Mouse (Mus musculus): ENCODE results near the gene Myo16. TPM values are rescaled to one million over a fixed set of nuclear protein-coding genes. Genes with fewer than 3 reads are reported as not detected.

The Myo16 gene
- polyA plus RNA-seq, 2 experiments: 0.01 to 0.03 TPM

DNA sequence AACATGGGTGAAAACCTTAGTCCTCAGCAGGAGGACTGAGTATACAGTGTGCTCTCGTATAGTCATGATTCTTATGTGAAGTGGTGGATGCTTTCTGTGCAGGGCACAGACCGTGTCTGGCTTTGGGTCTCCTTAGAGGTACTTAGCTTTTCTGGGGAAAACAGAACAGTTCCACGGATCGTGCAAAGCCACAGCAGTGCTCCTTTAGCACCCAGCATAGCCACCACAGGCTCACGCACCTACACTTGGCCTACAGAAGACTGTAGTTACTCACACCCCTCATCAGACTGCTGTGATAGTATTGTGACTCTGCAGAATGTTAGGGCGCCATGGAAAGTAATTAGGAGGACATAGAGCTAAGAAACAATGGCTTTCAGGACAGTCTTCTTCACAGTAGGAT is 346.8 kb downstream of the Myo16 start:
- Histone ChIP-seq H3K4me2 (ENCODE audit: low read depth) (no peak overlapping the region), H3K27ac (no peak overlapping the region), H3K36me3 (replicated peaks; ENCODE audit: control insufficient read depth, insufficient read depth, low read depth) (no peaks in the 10 kb centered on the region), H3K4me1 (replicated peaks; ENCODE audit: control insufficient read depth in 2 of 2, insufficient read depth in 2 of 2, low read length in 1 of 2) (no peaks in the 10 kb centered on the region), H3K4me3 (ENCODE audit: insufficient read depth in 1 of 2, low read depth in 2 of 2, low read length in 2 of 2) (no peak overlapping the region), H3K9me3 (ENCODE audit: control insufficient read depth, low read length) (no peaks in the 10 kb centered on the region), H3K9ac (replicated peaks) (no peak overlapping the region), H3K27me3 (ENCODE audit: control insufficient read depth, insufficient read depth, low read length) (no peaks in the 10 kb centered on the region)
- DNase-seq (ENCODE audit: low read depth in 3 of 3, low spot score in 3 of 3) (no peak), ATAC-seq (ENCODE audit: insufficient read depth) (no peak)
- 56% methylated on average over 6 of the region's 6 CpGs for whole genome bisulfite sequencing (ENCODE audit: insufficient replicate concordance)
- TF ChIP-seq EP300 (IDR thresholded peaks at IDR 0.05; ENCODE audit: low read depth) (no peak), CTCF (IDR thresholded peaks at IDR 0.05; ENCODE audit: low read depth) (no peak)

- ATAC-seq (ENCODE audit: insufficient read depth): no peak
- H3K4me1 ChIP-seq (replicated peaks; ENCODE audit: control insufficient read depth in 2 of 2, insufficient read depth in 2 of 2, low read length in 1 of 2): no peaks in the 10 kb centered on the region
- H3K9ac ChIP-seq (replicated peaks): no peak overlapping the region
- TF ChIP-seq EP300 (IDR thresholded peaks at IDR 0.05; ENCODE audit: low read depth) (no peak), CTCF (IDR thresholded peaks at IDR 0.05; ENCODE audit: low read depth) (no peak)
- no peak for DNase-seq (ENCODE audit: low read depth in 3 of 3, low spot score in 3 of 3)
- WGBS (ENCODE audit: insufficient replicate concordance): 67% methylated on average over 3 of the region's 3 CpGs
- no peaks in the 10 kb centered on the region for H3K36me3 ChIP-seq (replicated peaks; ENCODE audit: control insufficient read depth, insufficient read depth, low read depth)
- H3K9me3 ChIP-seq (ENCODE audit: control insufficient read depth, low read length): no peaks in the 10 kb centered on the region
- H3K4me3 ChIP-seq (ENCODE audit: insufficient read depth in 1 of 2, low read depth in 2 of 2, low read length in 2 of 2): no peak overlapping the region
- no peaks in the 10 kb centered on the region for H3K27me3 ChIP-seq (ENCODE audit: control insufficient read depth, insufficient read depth, low read length)
- H3K4me2 ChIP-seq (ENCODE audit: low read depth): no peak overlapping the region
- no peak overlapping the region for H3K27ac ChIP-seq
These were observed 348.0 kb downstream of the Myo16 start for GRCm38 (mm10) chr8:10501750-10502149.

GRCm38 (mm10) chr8:10512105-10512504 is 358.4 kb downstream of the Myo16 start:
- no peak for TF ChIP-seq EP300 (IDR thresholded peaks at IDR 0.05; ENCODE audit: low read depth)
- no peak for TF ChIP-seq CTCF (IDR thresholded peaks at IDR 0.05; ENCODE audit: low read depth)
- no peak overlapping the region for H3K4me2 ChIP-seq (ENCODE audit: low read depth)
- ATAC-seq (ENCODE audit: insufficient read depth): no peak
- no peak for DNase-seq (ENCODE audit: low read depth in 3 of 3, low spot score in 3 of 3)
- no peaks in the 10 kb centered on the region for H3K4me1 ChIP-seq (replicated peaks; ENCODE audit: control insufficient read depth in 2 of 2, insufficient read depth in 2 of 2, low read length in 1 of 2)
- H3K27ac ChIP-seq: no peak overlapping the region
- no peaks in the 10 kb centered on the region for H3K27me3 ChIP-seq (ENCODE audit: control insufficient read depth, insufficient read depth, low read length)
- H3K4me3 ChIP-seq (ENCODE audit: insufficient read depth in 1 of 2, low read depth in 2 of 2, low read length in 2 of 2): no peak overlapping the region
- no peaks in the 10 kb centered on the region for H3K9me3 ChIP-seq (ENCODE audit: control insufficient read depth, low read length)
- 47% methylated on average over 3 of the region's 3 CpGs for WGBS (ENCODE audit: insufficient replicate concordance)
- no peaks in the 10 kb centered on the region for H3K36me3 ChIP-seq (replicated peaks; ENCODE audit: control insufficient read depth, insufficient read depth, low read depth)
- no peak overlapping the region for H3K9ac ChIP-seq (replicated peaks)

- ATAC-seq (ENCODE audit: insufficient read depth): no peak
- no peak for TF ChIP-seq CTCF (IDR thresholded peaks at IDR 0.05; ENCODE audit: low read depth)
- no peak for TF ChIP-seq EP300 (IDR thresholded peaks at IDR 0.05; ENCODE audit: low read depth)
- H3K9me3 ChIP-seq (ENCODE audit: control insufficient read depth, low read length): no peaks in the 10 kb centered on the region
- H3K36me3 ChIP-seq (replicated peaks; ENCODE audit: control insufficient read depth, insufficient read depth, low read depth): no peaks in the 10 kb centered on the region
- no peak for DNase-seq (ENCODE audit: low read depth in 3 of 3, low spot score in 3 of 3)
- 73% methylated on average over 8 of the region's 8 CpGs for WGBS (ENCODE audit: insufficient replicate concordance)
- no peaks in the 10 kb centered on the region for H3K4me1 ChIP-seq (replicated peaks; ENCODE audit: control insufficient read depth in 2 of 2, insufficient read depth in 2 of 2, low read length in 1 of 2)
- H3K27me3 ChIP-seq (ENCODE audit: control insufficient read depth, insufficient read depth, low read length): no peaks in the 10 kb centered on the region
- no peak overlapping the region for H3K4me2 ChIP-seq (ENCODE audit: low read depth)
- H3K4me3 ChIP-seq (ENCODE audit: insufficient read depth in 1 of 2, low read depth in 2 of 2, low read length in 2 of 2): no peak overlapping the region
- H3K9ac ChIP-seq (replicated peaks): no peak overlapping the region
- H3K27ac ChIP-seq: no peak overlapping the region
These were observed 363.7 kb downstream of the Myo16 start for GRCm38 (mm10) chr8:10517381-10517780.

- H3K27ac ChIP-seq: no peak overlapping the region
- 45% methylated on average over 7 of the region's 7 CpGs for WGBS (ENCODE audit: insufficient replicate concordance)
- ATAC-seq (ENCODE audit: insufficient read depth) (no peak), DNase-seq (ENCODE audit: low read depth in 3 of 3, low spot score in 3 of 3) (no peak)
- H3K4me1 ChIP-seq (replicated peaks; ENCODE audit: control insufficient read depth in 2 of 2, insufficient read depth in 2 of 2, low read length in 1 of 2): no peaks in the 10 kb centered on the region
- H3K36me3 ChIP-seq (replicated peaks; ENCODE audit: control insufficient read depth, insufficient read depth, low read depth): no peaks in the 10 kb centered on the region
- no peak overlapping the region for H3K4me3 ChIP-seq (ENCODE audit: insufficient read depth in 1 of 2, low read depth in 2 of 2, low read length in 2 of 2)
- H3K27me3 ChIP-seq (ENCODE audit: control insufficient read depth, insufficient read depth, low read length): no peaks in the 10 kb centered on the region
- no peak overlapping the region for H3K4me2 ChIP-seq (ENCODE audit: low read depth)
- H3K9me3 ChIP-seq (ENCODE audit: control insufficient read depth, low read length): no peaks in the 10 kb centered on the region
- no peak overlapping the region for H3K9ac ChIP-seq (replicated peaks)
- TF ChIP-seq CTCF (IDR thresholded peaks at IDR 0.05; ENCODE audit: low read depth): no peak
- no peak for TF ChIP-seq EP300 (IDR thresholded peaks at IDR 0.05; ENCODE audit: low read depth)
These were observed 365.6 kb downstream of the Myo16 start for GRCm38 (mm10) chr8:10519276-10519675.
